Mouse (Mus musculus): Measurements from ENCODE around the gene Hist1h3f. TPM values are rescaled to one million over a fixed set of nuclear protein-coding genes. Genes with fewer than 3 reads are reported as not detected.
"Not testable (repeated sequence)": the region's sequence is repeated elsewhere in the genome, so short reads cannot be mapped to it uniquely, and the experiment has no call there.

Gene Hist1h3f
- total and polyA plus RNA-seq, 2 experiments from 2014 or later, result 0.16 to 466 TPM

- H3K9ac ChIP-seq (replicated peaks; ENCODE audit: low read length), result no peak overlapping the region
- H3K4me1 ChIP-seq (ENCODE audit: insufficient read depth, low read length), result no peaks in the 10 kb centered on the region
- H3K27me3 ChIP-seq (ENCODE audit: insufficient read depth, low read length), result no peaks in the 10 kb centered on the region
- no peak for DNase-seq (ENCODE audit: low spot score)
- H3K4me2 ChIP-seq (ENCODE audit: low read depth, low read length), result no peak overlapping the region
- no peak overlapping the region for H3K27ac ChIP-seq
- H3K9me3 ChIP-seq (ENCODE audit: low read length), result no peaks in the 10 kb centered on the region
- WGBS, result 95% methylated on average over 7 of the region's 7 CpGs
- H3K36me3 ChIP-seq (ENCODE audit: insufficient read depth, low read length), result no peaks in the 10 kb centered on the region
- ATAC-seq, result no peak
- no peak for TF ChIP-seq CTCF (IDR thresholded peaks at IDR 0.05; ENCODE audit: low read depth)
- H3K4me3 ChIP-seq (ENCODE audit: low read length), result no peak overlapping the region
Observed at GRCm38 (mm10) chr13:23591206-23591605, 47.4 kb downstream of the Hist1h3f start.

GRCm38 (mm10) chr13:23591886-23592285, 48.0 kb downstream of the Hist1h3f start:
- H3K4me2 ChIP-seq (ENCODE audit: low read depth, low read length); H3K27me3 ChIP-seq (ENCODE audit: insufficient read depth, low read length); H3K36me3 ChIP-seq (ENCODE audit: insufficient read depth, low read length); H3K4me1 ChIP-seq (ENCODE audit: insufficient read depth, low read length); ATAC-seq; H3K9ac ChIP-seq (replicated peaks; ENCODE audit: low read length); H3K4me3 ChIP-seq (ENCODE audit: low read length); H3K27ac ChIP-seq; H3K9me3 ChIP-seq (ENCODE audit: low read length); DNase-seq (ENCODE audit: low spot score): not testable (repeated sequence)
- 92% methylated on average over 7 of the region's 7 CpGs for WGBS

- H3K27ac ChIP-seq, result no peak overlapping the region
- no peaks in the 10 kb centered on the region for H3K4me1 ChIP-seq (ENCODE audit: insufficient read depth, low read length)
- no peaks in the 10 kb centered on the region for H3K9me3 ChIP-seq (ENCODE audit: low read length)
- no peak overlapping the region for H3K4me3 ChIP-seq (ENCODE audit: low read length)
- ATAC-seq (no peak), DNase-seq (ENCODE audit: low spot score) (no peak)
- H3K9ac ChIP-seq (replicated peaks; ENCODE audit: low read length), result no peak overlapping the region
- no peak for TF ChIP-seq CTCF (IDR thresholded peaks at IDR 0.05; ENCODE audit: low read depth)
- H3K27me3 ChIP-seq (ENCODE audit: insufficient read depth, low read length), result no peaks in the 10 kb centered on the region
- no peak overlapping the region for H3K4me2 ChIP-seq (ENCODE audit: low read depth, low read length)
- H3K36me3 ChIP-seq (ENCODE audit: insufficient read depth, low read length), result no peaks in the 10 kb centered on the region
- 63% methylated on average over 7 of the region's 7 CpGs for WGBS
Observed at GRCm38 (mm10) chr13:23592614-23593013, 48.8 kb downstream of the Hist1h3f start.

GRCm38 (mm10) chr13:23593051-23593770, 49.4 kb downstream of the Hist1h3f start:
- no peak for DNase-seq (ENCODE audit: low spot score)
- no peak for TF ChIP-seq CTCF (IDR thresholded peaks at IDR 0.05; ENCODE audit: low read depth)

More at GRCm38 (mm10) chr13:23593051-23593770, 49.4 kb downstream of the Hist1h3f start:
- Histone ChIP-seq H3K4me2 (ENCODE audit: low read depth, low read length) (no peak overlapping the region), H3K4me1 (ENCODE audit: insufficient read depth, low read length) (no peaks in the 10 kb centered on the region), H3K27ac (no peak overlapping the region), H3K9me3 (ENCODE audit: low read length) (no peaks in the 10 kb centered on the region), H3K36me3 (ENCODE audit: insufficient read depth, low read length) (no peaks in the 10 kb centered on the region), H3K9ac (replicated peaks; ENCODE audit: low read length) (no peak overlapping the region), H3K27me3 (ENCODE audit: insufficient read depth, low read length) (no peaks in the 10 kb centered on the region), H3K4me3 (ENCODE audit: low read length) (no peak overlapping the region)
- 86% methylated on average over 5 of the region's 5 CpGs for WGBS
- ATAC-seq, result no peak

Small RNA genes lying within 50 kb of the gene (microRNA-seq; reads per million reads assigned to microRNA genes)
- gene Gm44297, result 0 reads per million in 2 experiments
- gene Gm44359, result 0 reads per million in 2 experiments
- 0 reads per million in 2 experiments for gene Gm44394
- 0 reads per million in 2 experiments for gene n-TStga1

Other genes starting within 250 kb of the Hist1h3f start
Only the 30 nearest of the 34 such genes appear.
- gene Zfp322a, start 174.8 kb upstream of the Hist1h3f start, total RNA-seq (2014; rRNA removed), result 11.9 and 15.7 TPM in 2 replicates
- 29.3 and 30.0 TPM in 2 replicates for gene Zfp322a, start 174.8 kb upstream of the Hist1h3f start, polyA plus RNA-seq (2015; fragmentation: Nextera tagmentation; extraction: Ambion mirVana)
- gene Abt1, start 120.2 kb upstream of the Hist1h3f start, total RNA-seq (2014; rRNA removed), result 5.0 and 5.5 TPM in 2 replicates
- gene Abt1, start 120.2 kb upstream of the Hist1h3f start, polyA plus RNA-seq (2015; fragmentation: Nextera tagmentation; extraction: Ambion mirVana), result 7.2 and 7.6 TPM in 2 replicates
- 0.40 and 0.89 TPM in 2 replicates for gene Btn1a1, start 78.2 kb upstream of the Hist1h3f start, total RNA-seq (2014; rRNA removed)
- 0.15 and 0.24 TPM in 2 replicates for gene Btn1a1, start 78.2 kb upstream of the Hist1h3f start, polyA plus RNA-seq (2015; fragmentation: Nextera tagmentation; extraction: Ambion mirVana)
- gene Btn2a2, start 55.2 kb upstream of the Hist1h3f start, total RNA-seq (2014; rRNA removed), result not detected in 2 replicates
- 0.11 TPM in 1 of 2 replicates, not detected in the other for gene Btn2a2, start 55.2 kb upstream of the Hist1h3f start, polyA plus RNA-seq (2015; fragmentation: Nextera tagmentation; extraction: Ambion mirVana)
- gene Hist1h4h, start 13.0 kb upstream of the Hist1h3f start, total RNA-seq (2014; rRNA removed), result 2,417 and 3,828 TPM in 2 replicates
- gene Hist1h4h, start 13.0 kb upstream of the Hist1h3f start, polyA plus RNA-seq (2015; fragmentation: Nextera tagmentation; extraction: Ambion mirVana), result 4.2 and 5.5 TPM in 2 replicates
- gene Hist1h2af, start 10.1 kb upstream of the Hist1h3f start, total RNA-seq (2014; rRNA removed), result 415 and 567 TPM in 2 replicates
- 3.3 and 7.9 TPM in 2 replicates for gene Hist1h2af, start 10.1 kb upstream of the Hist1h3f start, polyA plus RNA-seq (2015; fragmentation: Nextera tagmentation; extraction: Ambion mirVana)
- 544 and 673 TPM in 2 replicates for gene Hist1h3g, start 8.6 kb upstream of the Hist1h3f start, total RNA-seq (2014; rRNA removed)
- gene Hist1h3g, start 8.6 kb upstream of the Hist1h3f start, polyA plus RNA-seq (2015; fragmentation: Nextera tagmentation; extraction: Ambion mirVana), result 1.4 and 2.2 TPM in 2 replicates
- 65.9 and 103 TPM in 2 replicates for gene Hist1h2bh, start 660 bp upstream of the Hist1h3f start, total RNA-seq (2014; rRNA removed)
- 0.13 and 0.35 TPM in 2 replicates for gene Hist1h2bh, start 660 bp upstream of the Hist1h3f start, polyA plus RNA-seq (2015; fragmentation: Nextera tagmentation; extraction: Ambion mirVana)
- 1,844 and 2,344 TPM in 2 replicates for gene Hist1h4f, start 7.6 kb downstream of the Hist1h3f start, total RNA-seq (2014; rRNA removed)
- gene Hist1h4f, start 7.6 kb downstream of the Hist1h3f start, polyA plus RNA-seq (2015; fragmentation: Nextera tagmentation; extraction: Ambion mirVana), result 0.89 TPM in 1 of 2 replicates, not detected in the other
- gene Hist1h1d, start 9.2 kb downstream of the Hist1h3f start, total RNA-seq (2014; rRNA removed), result 49.4 and 53.4 TPM in 2 replicates
- gene Hist1h1d, start 9.2 kb downstream of the Hist1h3f start, polyA plus RNA-seq (2015; fragmentation: Nextera tagmentation; extraction: Ambion mirVana), result 0.18 and 0.25 TPM in 2 replicates
- gene Hist1h3e, start 18.3 kb downstream of the Hist1h3f start, total RNA-seq (2014; rRNA removed), result 528 and 734 TPM in 2 replicates
- gene Hist1h3e, start 18.3 kb downstream of the Hist1h3f start, polyA plus RNA-seq (2015; fragmentation: Nextera tagmentation; extraction: Ambion mirVana), result 1.3 and 2.8 TPM in 2 replicates
- gene Hist1h2ae, start 27.2 kb downstream of the Hist1h3f start, total RNA-seq (2014; rRNA removed), result 221 and 249 TPM in 2 replicates
- gene Hist1h2ae, start 27.2 kb downstream of the Hist1h3f start, polyA plus RNA-seq (2015; fragmentation: Nextera tagmentation; extraction: Ambion mirVana), result 12.2 and 13.8 TPM in 2 replicates
- gene Hist1h2bg, start 27.3 kb downstream of the Hist1h3f start, total RNA-seq (2014; rRNA removed), result 1,151 and 1,635 TPM in 2 replicates
- 2.6 and 5.2 TPM in 2 replicates for gene Hist1h2bg, start 27.3 kb downstream of the Hist1h3f start, polyA plus RNA-seq (2015; fragmentation: Nextera tagmentation; extraction: Ambion mirVana)
- gene Hist1h2bf, start 30.1 kb downstream of the Hist1h3f start, total RNA-seq (2014; rRNA removed), result 695 and 1,354 TPM in 2 replicates
- gene Hist1h2bf, start 30.1 kb downstream of the Hist1h3f start, polyA plus RNA-seq (2015; fragmentation: Nextera tagmentation; extraction: Ambion mirVana), result 1.3 and 2.4 TPM in 2 replicates
- 636 and 885 TPM in 2 replicates for gene Hist1h2ad, start 30.3 kb downstream of the Hist1h3f start, total RNA-seq (2014; rRNA removed)
- gene Hist1h2ad, start 30.3 kb downstream of the Hist1h3f start, polyA plus RNA-seq (2015; fragmentation: Nextera tagmentation; extraction: Ambion mirVana), result 0.69 TPM in 1 of 2 replicates, not detected in the other
- 173 and 207 TPM in 2 replicates for gene Hist1h3d, start 31.7 kb downstream of the Hist1h3f start, total RNA-seq (2014; rRNA removed)
- gene Hist1h3d, start 31.7 kb downstream of the Hist1h3f start, polyA plus RNA-seq (2015; fragmentation: Nextera tagmentation; extraction: Ambion mirVana), result 0.96 and 1.4 TPM in 2 replicates
- gene Hist1h4d, start 37.5 kb downstream of the Hist1h3f start, total RNA-seq (2014; rRNA removed), result 1,614 and 2,187 TPM in 2 replicates
- 36.9 and 39.6 TPM in 2 replicates for gene Hist1h4d, start 37.5 kb downstream of the Hist1h3f start, polyA plus RNA-seq (2015; fragmentation: Nextera tagmentation; extraction: Ambion mirVana)
- gene Hist1h2be, start 77.1 kb downstream of the Hist1h3f start, total RNA-seq (2014; rRNA removed), result 262 and 304 TPM in 2 replicates
- 0.30 and 0.41 TPM in 2 replicates for gene Hist1h2be, start 77.1 kb downstream of the Hist1h3f start, polyA plus RNA-seq (2015; fragmentation: Nextera tagmentation; extraction: Ambion mirVana)
- 281 and 348 TPM in 2 replicates for gene Hist1h1e, start 78.5 kb downstream of the Hist1h3f start, total RNA-seq (2014; rRNA removed)
- 20.1 and 21.9 TPM in 2 replicates for gene Hist1h1e, start 78.5 kb downstream of the Hist1h3f start, polyA plus RNA-seq (2015; fragmentation: Nextera tagmentation; extraction: Ambion mirVana)
- gene Hist1h2ac, start 139.9 kb downstream of the Hist1h3f start, total RNA-seq (2014; rRNA removed), result 63.3 and 98.5 TPM in 2 replicates
- 0.30 and 0.38 TPM in 2 replicates for gene Hist1h2ac, start 139.9 kb downstream of the Hist1h3f start, polyA plus RNA-seq (2015; fragmentation: Nextera tagmentation; extraction: Ambion mirVana)
- gene Hist1h2bc, start 140.1 kb downstream of the Hist1h3f start, total RNA-seq (2014; rRNA removed), result 189 and 295 TPM in 2 replicates
- gene Hist1h2bc, start 140.1 kb downstream of the Hist1h3f start, polyA plus RNA-seq (2015; fragmentation: Nextera tagmentation; extraction: Ambion mirVana), result 36.1 and 46.1 TPM in 2 replicates
- gene Hist1h1t, start 151.8 kb downstream of the Hist1h3f start, total RNA-seq (2014; rRNA removed), result 1.1 and 1.6 TPM in 2 replicates
- not detected in 2 replicates for gene Hist1h1t, start 151.8 kb downstream of the Hist1h3f start, polyA plus RNA-seq (2015; fragmentation: Nextera tagmentation; extraction: Ambion mirVana)
- gene Hist1h4c, start 154.4 kb downstream of the Hist1h3f start, total RNA-seq (2014; rRNA removed), result 1,149 and 1,400 TPM in 2 replicates
- 4.0 and 4.6 TPM in 2 replicates for gene Hist1h4c, start 154.4 kb downstream of the Hist1h3f start, polyA plus RNA-seq (2015; fragmentation: Nextera tagmentation; extraction: Ambion mirVana)
- gene Hfe, start 166.8 kb downstream of the Hist1h3f start, total RNA-seq (2014; rRNA removed), result 3.2 and 11.1 TPM in 2 replicates
- gene Hfe, start 166.8 kb downstream of the Hist1h3f start, polyA plus RNA-seq (2015; fragmentation: Nextera tagmentation; extraction: Ambion mirVana), result 7.9 and 8.6 TPM in 2 replicates
- gene Hist1h1c, start 194.8 kb downstream of the Hist1h3f start, total RNA-seq (2014; rRNA removed), result 508 and 626 TPM in 2 replicates
- 31.4 and 35.4 TPM in 2 replicates for gene Hist1h1c, start 194.8 kb downstream of the Hist1h3f start, polyA plus RNA-seq (2015; fragmentation: Nextera tagmentation; extraction: Ambion mirVana)
- gene Hist1h3c, start 201.6 kb downstream of the Hist1h3f start, total RNA-seq (2014; rRNA removed), result 1,362 and 1,480 TPM in 2 replicates
- gene Hist1h3c, start 201.6 kb downstream of the Hist1h3f start, polyA plus RNA-seq (2015; fragmentation: Nextera tagmentation; extraction: Ambion mirVana), result 1.6 and 2.1 TPM in 2 replicates
- 1,454 and 1,759 TPM in 2 replicates for gene Hist1h2bb, start 202.7 kb downstream of the Hist1h3f start, total RNA-seq (2014; rRNA removed)
- 0.49 and 0.55 TPM in 2 replicates for gene Hist1h2bb, start 202.7 kb downstream of the Hist1h3f start, polyA plus RNA-seq (2015; fragmentation: Nextera tagmentation; extraction: Ambion mirVana)
- 349 and 438 TPM in 2 replicates for gene Hist1h2ab, start 207.1 kb downstream of the Hist1h3f start, total RNA-seq (2014; rRNA removed)
- gene Hist1h2ab, start 207.1 kb downstream of the Hist1h3f start, polyA plus RNA-seq (2015; fragmentation: Nextera tagmentation; extraction: Ambion mirVana), result 7.4 and 10.4 TPM in 2 replicates
- 956 and 1,079 TPM in 2 replicates for gene Hist1h3b, start 208.2 kb downstream of the Hist1h3f start, total RNA-seq (2014; rRNA removed)
- gene Hist1h3b, start 208.2 kb downstream of the Hist1h3f start, polyA plus RNA-seq (2015; fragmentation: Nextera tagmentation; extraction: Ambion mirVana), result 2.6 and 3.2 TPM in 2 replicates
- 334 and 514 TPM in 2 replicates for gene Hist1h4b, start 213.0 kb downstream of the Hist1h3f start, total RNA-seq (2014; rRNA removed)
- 1.3 and 2.8 TPM in 2 replicates for gene Hist1h4b, start 213.0 kb downstream of the Hist1h3f start, polyA plus RNA-seq (2015; fragmentation: Nextera tagmentation; extraction: Ambion mirVana)